Mouse (Mus musculus) forebrain, embryonic 13.5 days (tissue): ENCODE data around the gene Gm10487. TPM values are rescaled to one million over a fixed set of nuclear protein-coding genes. Genes with fewer than 3 reads are reported as not detected.
"Not testable (repeated sequence)": the region's sequence is repeated elsewhere in the genome, so short reads cannot be mapped to it uniquely, and the experiment has no call there.

ENCODE experiments used
- ATAC-seq: fragments of 200-750 bp; cut with Nextera tagmentation; 2 replicates; pipeline ENCODE4 v1.8.0; 2017
- H3K27ac ChIP-seq: fragments of 300-500 bp; sonication (generic); 2 replicates; pipeline ENCODE4 v1.5.1; 2015; ENCODE audit warnings: inconsistent platforms, mild to moderate bottlenecking, moderate library complexity
- H3K27me3 ChIP-seq: fragments of 300-500 bp; sonication (generic); 2 replicates; pipeline ENCODE4 v1.6.1; 2015; ENCODE audit warnings: mild to moderate bottlenecking, inconsistent platforms
- H3K36me3 ChIP-seq: fragments of 300-500 bp; sonication (generic); 2 replicates; pipeline ENCODE4 v1.6.1; 2015; ENCODE audit warnings: mild to moderate bottlenecking, inconsistent platforms; ENCODE audit not compliant: poor library complexity, severe bottlenecking
- H3K4me1 ChIP-seq: fragments of 300-500 bp; sonication (generic); 2 replicates; pipeline ENCODE4 v1.6.1; 2015; ENCODE audit warnings: inconsistent platforms
- H3K4me2 ChIP-seq: fragments of 300-500 bp; sonication (generic); 2 replicates; pipeline ENCODE4 v1.6.1; 2015; ENCODE audit warnings: inconsistent platforms, mild to moderate bottlenecking, moderate library complexity
- H3K4me3 ChIP-seq: fragments of 300-500 bp; sonication (generic); 2 replicates; pipeline ENCODE4 v1.5.1; 2015; ENCODE audit warnings: mild to moderate bottlenecking, inconsistent platforms
- H3K9ac ChIP-seq: fragments of 300-500 bp; sonication (generic); 2 replicates; pipeline ENCODE4 v1.6.1; 2015; ENCODE audit warnings: mild to moderate bottlenecking, inconsistent platforms
- H3K9me3 ChIP-seq: fragments of 300-500 bp; sonication (generic); replicated peaks from 2 replicates; pipeline ENCODE4 v1.6.1; 2016; ENCODE audit warnings: inconsistent platforms
- WGBS: fragments of 180-500 bp; shearing (Covaris S2); methylation state at CpG from one replicate; pipeline ENCODE4 v1.1.7; 2015; 5-methylcytosine and 5-hydroxymethylcytosine counted together
- polyA plus RNA-seq: library from polyadenylated mRNA; unstranded; fragments of >200 nt; fragmentation: Nextera tagmentation; extraction: Ambion mirVana; gene quantifications from 2 replicates; pipeline ENCODE4 v1.2.1, GENCODE M21; 2015

Gene Gm10487
- not detected in 2 replicates for polyA plus RNA-seq

DNA sequence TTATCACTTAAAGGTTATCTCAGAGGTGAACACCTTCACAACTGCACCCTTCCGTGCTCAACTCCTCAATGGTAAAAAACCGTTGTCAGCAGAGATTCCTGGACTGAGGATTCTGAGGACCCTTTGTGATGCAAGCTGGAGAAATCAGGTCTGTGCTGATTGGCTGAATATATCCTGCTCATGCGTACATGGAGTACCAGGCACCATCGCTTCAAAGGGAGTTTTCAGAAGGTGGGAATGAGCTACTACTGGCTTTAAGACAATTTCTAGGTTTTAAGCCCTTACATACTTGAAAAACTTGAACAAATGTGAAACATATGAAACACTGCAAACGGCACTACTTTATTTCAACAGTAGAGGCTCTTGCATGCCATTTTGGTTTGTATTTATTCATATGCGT, at the start of gene Gm10487:
Gm10487 (minus strand) TSS at position 101 of the 400 bp plus-strand sequence.
- not testable (repeated sequence) for H3K27ac ChIP-seq, H3K4me3 ChIP-seq, H3K36me3 ChIP-seq, H3K4me1 ChIP-seq, ATAC-seq, H3K9ac ChIP-seq, H3K9me3 ChIP-seq, H3K4me2 ChIP-seq, H3K27me3 ChIP-seq
- WGBS, result no CpG with 5 or more reads among the region's 6 CpGs
